Mouse (Mus musculus): ENCODE results near the gene Pou2f2. TPM values are rescaled to one million over a fixed set of nuclear protein-coding genes. Genes with fewer than 3 reads are reported as not detected.
A peak's percentile ranks its signal among the peaks of the same experiment; 100 is the strongest.

Gene Pou2f2
- total and polyA plus RNA-seq, 3 experiments = 0.39 to 1.5 (median 0.64) TPM

DNA sequence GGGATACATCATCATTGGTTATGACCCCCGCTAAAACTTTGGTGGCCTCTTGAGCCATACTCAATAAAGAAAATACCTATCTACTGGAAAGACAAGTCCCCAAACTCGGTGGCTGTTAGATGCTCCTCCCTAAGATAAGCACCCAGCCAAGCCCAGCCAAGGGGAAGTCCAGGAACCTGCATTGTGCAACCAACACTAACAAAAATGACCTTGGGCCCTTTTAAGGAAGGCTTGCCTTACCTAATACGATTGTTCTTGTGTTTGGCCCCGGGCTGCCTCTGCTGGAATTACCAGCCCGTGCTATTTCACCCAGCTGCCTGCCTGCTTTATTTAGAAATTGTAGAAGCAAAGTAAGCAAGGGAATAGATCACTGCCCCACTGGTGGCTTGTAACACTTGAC is 94.9 kb downstream of the Pou2f2 start:
- H3K27ac ChIP-seq = no peak overlapping the region; the same call in 1 of the 2 replicates
- H3K27me3 ChIP-seq (ENCODE audit: control insufficient read depth, insufficient read depth, low read length) = no peaks in the 10 kb centered on the region
- no peak overlapping the region for H3K4me3 ChIP-seq
- H3K4me1 ChIP-seq (ENCODE audit: control insufficient read depth, insufficient read depth, low read length) = peaks cover 1% of the 10 kb centered on the region
- H3K79me2 ChIP-seq (replicated peaks; ENCODE audit: control insufficient read depth, insufficient read depth, low read length) = peaks cover 4% of the 10 kb centered on the region
- peaks cover 10% of the 10 kb centered on the region for H3K36me3 ChIP-seq (ENCODE audit: control insufficient read depth, insufficient read depth, low read length)
- WGBS = 31% methylated on average over 5 of the region's 5 CpGs
- TF ChIP-seq EP300 (IDR thresholded peaks at IDR 0.05; ENCODE audit: insufficient read depth, low read depth, low read length) = no peak
- no peak for TF ChIP-seq CTCF (IDR thresholded peaks at IDR 0.05)
- no peak for TF ChIP-seq POLR2A (IDR thresholded peaks at IDR 0.05; ENCODE audit: insufficient read depth, low read depth, low read length)
- H3K9ac ChIP-seq (ENCODE audit: low read depth, low read length) = no peak overlapping the region
- peak in 1 of 2 experiments; percentile 27 for DNase-seq
- intact Hi-C loops (cut with DNase I) = no loop called here

DNA sequence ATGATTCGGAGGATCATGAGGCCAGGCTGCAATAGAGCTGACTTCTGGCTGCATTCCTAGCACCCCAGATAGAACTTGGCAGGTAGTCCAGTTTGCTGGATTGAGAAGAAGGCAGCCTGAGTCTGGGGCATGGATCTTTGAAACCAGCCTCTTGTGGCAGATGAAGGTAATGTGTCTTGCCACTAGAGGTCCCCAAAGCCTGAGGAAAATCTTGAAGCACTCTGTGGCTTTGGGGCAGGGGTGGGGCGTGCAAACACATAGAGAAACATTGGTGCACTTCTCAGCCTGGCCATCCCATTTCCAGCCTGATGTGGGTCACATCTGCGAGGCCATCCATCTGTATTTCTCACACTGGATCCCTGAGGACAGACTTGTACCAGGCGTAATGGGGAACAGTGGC is 97.0 kb downstream of the Pou2f2 start:
- Histone ChIP-seq H3K4me3 (no peak overlapping the region), H3K36me3 (ENCODE audit: control insufficient read depth, insufficient read depth, low read length) (peaks cover 10% of the 10 kb centered on the region), H3K27ac (no peak overlapping the region), H3K27me3 (ENCODE audit: control insufficient read depth, insufficient read depth, low read length) (no peaks in the 10 kb centered on the region), H3K9ac (ENCODE audit: low read depth, low read length) (no peak overlapping the region), H3K79me2 (replicated peaks; ENCODE audit: control insufficient read depth, insufficient read depth, low read length) (peaks cover 6% of the 10 kb centered on the region), H3K4me1 (ENCODE audit: control insufficient read depth, insufficient read depth, low read length) (peaks cover 3% of the 10 kb centered on the region)
- intact Hi-C loops (cut with DNase I) = no loop called here
- TF ChIP-seq CTCF (IDR thresholded peaks at IDR 0.05) (peak; percentile 68), EP300 (IDR thresholded peaks at IDR 0.05; ENCODE audit: insufficient read depth, low read depth, low read length) (no peak)
- peak in 1 of 2 experiments; percentile 30 for DNase-seq
- 82% methylated on average over 4 of the region's 4 CpGs for WGBS

DNA sequence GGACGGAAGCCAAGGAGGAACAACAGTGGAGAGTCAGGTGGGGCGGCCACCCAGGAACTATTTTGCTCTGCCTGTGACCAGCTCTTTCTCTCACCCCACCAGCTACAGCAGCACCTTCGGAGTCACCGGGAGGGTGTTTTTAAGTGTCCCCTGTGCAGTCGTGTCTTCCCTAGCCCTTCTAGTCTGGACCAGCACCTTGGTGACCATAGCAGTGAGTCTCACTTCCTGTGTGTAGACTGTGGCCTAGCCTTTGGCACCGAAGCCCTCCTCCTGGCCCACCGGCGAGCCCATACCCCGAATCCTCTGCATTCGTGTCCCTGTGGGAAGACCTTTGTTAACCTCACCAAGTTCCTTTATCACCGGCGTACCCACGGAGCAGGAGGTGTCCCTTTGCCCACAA is 99.1 kb downstream of the Pou2f2 start:
- Histone ChIP-seq H3K79me2 (replicated peaks; ENCODE audit: control insufficient read depth, insufficient read depth, low read length) (peaks cover 8% of the 10 kb centered on the region), H3K9ac (ENCODE audit: low read depth, low read length) (no peak overlapping the region), H3K27me3 (ENCODE audit: control insufficient read depth, insufficient read depth, low read length) (no peaks in the 10 kb centered on the region), H3K4me3 (no peak overlapping the region), H3K27ac (no peak overlapping the region), H3K4me1 (ENCODE audit: control insufficient read depth, insufficient read depth, low read length) (peaks cover 5% of the 10 kb centered on the region), H3K36me3 (ENCODE audit: control insufficient read depth, insufficient read depth, low read length) (peaks cover 10% of the 10 kb centered on the region)
- intact Hi-C loops (cut with DNase I) = no loop called here
- WGBS = 86% methylated on average over 13 of the region's 13 CpGs
- TF ChIP-seq EP300 (IDR thresholded peaks at IDR 0.05; ENCODE audit: insufficient read depth, low read depth, low read length) (no peak), CTCF (IDR thresholded peaks at IDR 0.05) (no peak), POLR2A (IDR thresholded peaks at IDR 0.05; ENCODE audit: insufficient read depth, low read depth, low read length) (no peak)
- DNase-seq = no peak

DNA sequence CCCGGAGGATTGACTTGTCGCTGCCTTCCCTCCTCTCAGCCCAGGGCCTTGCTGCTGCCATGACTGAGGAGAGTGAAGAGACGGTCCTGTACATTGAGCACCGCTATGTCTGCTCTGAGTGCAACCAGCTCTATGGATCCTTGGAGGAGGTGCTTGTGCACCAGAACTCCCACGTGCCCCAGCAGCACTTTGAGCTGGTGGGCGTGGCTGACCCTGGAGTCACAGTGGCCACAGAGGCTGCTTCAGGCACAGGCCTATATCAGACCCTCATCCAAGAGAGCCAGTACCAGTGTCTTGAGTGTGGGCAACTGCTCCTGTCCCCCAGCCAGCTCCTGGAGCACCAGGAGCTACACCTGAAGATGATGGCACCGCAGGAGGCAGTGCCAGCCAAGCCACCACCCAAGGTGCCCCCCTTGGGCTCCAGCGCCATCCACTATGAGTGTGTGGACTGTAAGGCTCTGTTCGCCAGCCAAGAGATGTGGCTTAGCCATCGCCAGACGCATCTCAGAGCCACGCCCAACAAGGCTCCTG is 100.0 kb downstream of the Pou2f2 start:
- H3K36me3 ChIP-seq (ENCODE audit: control insufficient read depth, insufficient read depth, low read length) = peaks cover 7% of the 10 kb centered on the region
- 78% methylated on average over 12 of the region's 12 CpGs for WGBS
- TF ChIP-seq EP300 (IDR thresholded peaks at IDR 0.05; ENCODE audit: insufficient read depth, low read depth, low read length) (no peak), POLR2A (IDR thresholded peaks at IDR 0.05; ENCODE audit: insufficient read depth, low read depth, low read length) (no peak), CTCF (IDR thresholded peaks at IDR 0.05) (no peak)

DNA sequence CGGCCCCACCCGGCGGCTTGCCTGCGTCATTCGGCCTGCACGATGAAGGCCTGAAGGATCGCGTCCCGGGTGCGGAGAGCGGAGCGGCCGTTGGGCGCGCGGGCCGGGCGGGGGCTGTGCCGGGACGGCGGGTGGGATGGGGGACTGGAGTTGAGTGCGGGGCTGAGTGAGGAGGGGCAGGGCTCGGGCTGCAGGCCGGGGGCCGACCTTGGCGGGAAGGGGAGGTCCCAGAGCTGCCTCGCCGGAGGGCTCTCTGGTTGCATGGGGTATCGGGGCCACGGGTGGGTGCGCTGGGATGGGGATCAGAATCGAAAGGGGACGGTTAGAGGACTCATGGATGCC is 102.1 kb downstream of the Pou2f2 start:
- H3K79me2 ChIP-seq (replicated peaks; ENCODE audit: control insufficient read depth, insufficient read depth, low read length) = peaks cover 8% of the 10 kb centered on the region
- DNase-seq = no peak
- H3K4me1 ChIP-seq (ENCODE audit: control insufficient read depth, insufficient read depth, low read length) = peaks cover 4% of the 10 kb centered on the region; the same call in 1 of the 2 replicates
- peak overlapping the region; percentile 91 for H3K9ac ChIP-seq (ENCODE audit: low read depth, low read length)
- H3K4me3 ChIP-seq = peak overlapping the region; percentile 91
- no peaks in the 10 kb centered on the region; the same call in 1 of the 2 replicates for H3K36me3 ChIP-seq (ENCODE audit: control insufficient read depth, insufficient read depth, low read length)
- H3K27me3 ChIP-seq (ENCODE audit: control insufficient read depth, insufficient read depth, low read length) = no peaks in the 10 kb centered on the region
- intact Hi-C loops (cut with DNase I) = loop anchor here (5.0 kb wide), 2 partner anchors 170 to 190 kb away; no protein-coding TSS in a partner anchor
- WGBS = under 1% methylated on average over 33 of the region's 33 CpGs
- H3K27ac ChIP-seq = peak overlapping the region; percentile 92
- no peak for TF ChIP-seq CTCF (IDR thresholded peaks at IDR 0.05)
- no peak for TF ChIP-seq EP300 (IDR thresholded peaks at IDR 0.05; ENCODE audit: insufficient read depth, low read depth, low read length)
- no peak for TF ChIP-seq POLR2A (IDR thresholded peaks at IDR 0.05; ENCODE audit: insufficient read depth, low read depth, low read length)

More for the DNA sequence above, 100.0 kb downstream of the Pou2f2 start:
- DNase-seq = no peak
- intact Hi-C loops (cut with DNase I) = loop anchor here (2.0 to 5.0 kb wide), 3 partner anchors 105 to 192 kb away; no protein-coding TSS in a partner anchor
- Histone ChIP-seq H3K27me3 (ENCODE audit: control insufficient read depth, insufficient read depth, low read length) (no peaks in the 10 kb centered on the region), H3K9ac (ENCODE audit: low read depth, low read length) (no peak overlapping the region), H3K4me3 (no peak overlapping the region), H3K27ac (no peak overlapping the region), H3K4me1 (ENCODE audit: control insufficient read depth, insufficient read depth, low read length) (peaks cover 4% of the 10 kb centered on the region), H3K79me2 (replicated peaks; ENCODE audit: control insufficient read depth, insufficient read depth, low read length) (peaks cover 8% of the 10 kb centered on the region)

DNA sequence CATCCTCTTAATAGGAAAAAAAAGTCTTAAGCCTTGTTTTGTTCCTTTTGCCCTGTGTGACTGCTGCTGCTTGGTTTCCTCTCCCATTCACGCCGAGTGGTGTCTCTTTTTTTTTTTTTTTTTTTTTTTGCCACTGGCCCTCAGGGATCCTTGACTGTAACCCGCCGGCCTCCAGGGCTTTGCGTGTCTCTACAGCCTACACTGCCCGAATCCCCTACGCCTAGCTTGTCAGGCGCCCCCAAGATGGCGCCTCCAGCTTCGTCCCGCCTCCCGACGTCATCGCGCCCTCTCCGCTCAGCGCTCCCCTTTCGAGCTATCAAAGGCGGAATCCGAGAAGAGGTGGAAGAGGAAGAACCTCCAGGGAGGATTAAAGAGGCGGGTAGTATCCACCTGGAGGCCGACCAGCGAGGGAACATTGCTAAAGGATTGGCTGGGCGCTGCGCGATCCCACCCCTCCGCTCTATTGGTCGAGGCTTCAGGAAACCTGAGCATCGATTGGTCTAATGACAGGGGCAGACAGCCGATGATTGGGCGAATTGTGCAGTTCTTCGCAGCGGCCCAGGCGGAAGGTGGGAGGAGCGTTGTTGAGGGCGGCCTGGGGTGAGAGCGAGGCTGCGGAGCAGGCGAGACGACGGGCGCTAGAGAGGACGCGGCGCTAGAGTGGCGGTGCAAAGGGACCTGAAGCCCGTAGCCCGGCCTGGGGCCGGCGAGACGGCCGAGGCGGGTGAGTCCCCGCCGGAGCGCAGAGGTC is 102.7 kb downstream of the Pou2f2 start:
- no peaks in the 10 kb centered on the region for H3K27me3 ChIP-seq (ENCODE audit: control insufficient read depth, insufficient read depth, low read length)
- H3K36me3 ChIP-seq (ENCODE audit: control insufficient read depth, insufficient read depth, low read length) = no peaks in the 10 kb centered on the region; the same call in 1 of the 2 replicates
- H3K4me3 ChIP-seq = peak overlapping the region; percentile 91
- peak; percentile 94 to 98 for DNase-seq
- peak overlapping the region; percentile 91 for H3K9ac ChIP-seq (ENCODE audit: low read depth, low read length)
- TF ChIP-seq POLR2A (IDR thresholded peaks at IDR 0.05; ENCODE audit: insufficient read depth, low read depth, low read length) = peak; percentile 88
- no peak for TF ChIP-seq EP300 (IDR thresholded peaks at IDR 0.05; ENCODE audit: insufficient read depth, low read depth, low read length)
- peak; percentile 1; the same call in 1 of the 2 replicates for TF ChIP-seq CTCF (IDR thresholded peaks at IDR 0.05)
- intact Hi-C loops (cut with DNase I) = loop anchor here (5.0 kb wide), 2 partner anchors 170 to 190 kb away; no protein-coding TSS in a partner anchor
- H3K79me2 ChIP-seq (replicated peaks; ENCODE audit: control insufficient read depth, insufficient read depth, low read length) = peaks cover 7% of the 10 kb centered on the region
- peak overlapping the region; percentile 94 for H3K27ac ChIP-seq
- WGBS = under 1% methylated on average over 56 of the region's 56 CpGs
- H3K4me1 ChIP-seq (ENCODE audit: control insufficient read depth, insufficient read depth, low read length) = peaks cover 4% of the 10 kb centered on the region; the same call in 1 of the 2 replicates

Measured in heart, adult 2 months (tissue).